Comparison of ENCODE assay signal across 23 mouse cellular contexts in the genomic region with DNA sequence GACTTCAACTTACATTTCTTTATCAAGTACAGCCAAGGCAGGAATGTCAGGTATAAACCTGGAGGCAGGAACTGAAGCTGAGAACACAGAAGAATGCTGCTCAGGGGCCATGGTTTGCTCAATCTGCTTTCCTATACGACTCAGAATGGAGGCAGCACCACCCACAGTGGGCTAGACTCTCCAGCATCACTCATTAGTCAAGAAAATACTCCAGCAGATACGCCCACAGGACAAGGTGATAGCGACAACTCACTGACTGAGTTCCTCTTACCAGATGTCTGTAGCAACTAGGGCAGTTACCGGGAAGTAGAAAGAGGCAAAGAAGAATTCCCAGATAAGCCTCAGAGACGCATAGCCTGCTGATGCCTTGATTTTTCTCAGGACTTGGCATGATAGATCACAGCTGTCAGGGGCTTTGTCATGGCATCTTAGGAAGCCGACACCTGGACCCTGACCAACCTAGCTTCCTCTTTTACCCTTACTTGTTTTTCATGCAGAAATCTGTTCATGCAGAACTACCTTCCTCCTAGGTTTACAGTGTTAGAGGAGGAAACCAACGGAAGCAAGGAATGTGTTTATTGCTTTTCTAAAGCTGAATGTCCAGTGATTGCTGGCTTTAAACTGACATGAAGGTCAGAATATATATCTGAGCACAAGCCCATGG.
DNase-seq lines count a peak whose midpoint lies in the region; ATAC-seq and TF ChIP-seq lines count a peak whose summit lies in the region.
"Had no signal": no experiment of that assay in that cellular context is flagged by ENCODE, and none has a peak within 500 bp of the region (broad histone marks: within the 10 kb centered on the region; RNA-seq: fewer than 3 reads in every experiment).

No protein-coding gene starts in this region.

- DNase-seq in kidney, adult 18-20 months: no peak
- DNase-seq in A20 (ENCODE audit: low read depth, low spot score) (peak; percentile 59), CH12.LX (ENCODE audit: extremely low read depth) (peak; percentile 26)
- DNase-seq in testis, postnatal 10 days (ENCODE audit: low spot score): no peak
- DNase-seq in adrenal gland, adult (ENCODE audit: inconsistent age in 2 of 2, low spot score in 1 of 2): no peak
- DNase-seq: adrenal gland, postnatal 25 days; cerebellum, adult 18-20 months; cerebellum, postnatal 36 days; gastrocnemius, adult 2 months; heart, postnatal 10 days had no signal

- no peak for TF ChIP-seq RAD21 in CH12.LX (IDR thresholded peaks at IDR 0.05; ENCODE audit: low read depth, low read length)

- no peak overlapping the region for H3K4me3 ChIP-seq in kidney, embryonic 16.5 days (ENCODE audit: low read length)
- no peak overlapping the region for H3K4me3 ChIP-seq in CH12.LX (replicated peaks in 1 of 3; ENCODE audit: low read depth in 2 of 3, low read length in 2 of 3, poor library complexity in 1 of 3)
- H3K4me3 ChIP-seq: forebrain, embryonic 12.5 days; gastrocnemius, adult 2 months; hindbrain, embryonic 12.5 days; layer of hippocampus, adult 2 months; lung, embryonic 15.5 days; midbrain, embryonic 13.5 days; neural tube, embryonic 13.5 days; stomach, embryonic 15.5 days had no signal

- in situ Hi-C loops in CH12.LX (cut with MboI; ENCODE audit: low pct_ligation_motif_present, low pct_unique_long_range_greater_than_20kb, low sequenced_read_pairs): no loop called here

- H3K27ac ChIP-seq in kidney, embryonic 16.5 days (ENCODE audit: low read length): no peak overlapping the region
- H3K27ac ChIP-seq in CH12.LX (ENCODE audit: insufficient read depth, low read depth): no peak overlapping the region
- H3K27ac ChIP-seq: forebrain, embryonic 12.5 days; gastrocnemius, adult 2 months; hindbrain, embryonic 12.5 days; layer of hippocampus, adult 2 months; liver, embryonic 14.5 days; lung, embryonic 15.5 days; macrophage; midbrain, embryonic 13.5 days; neural tube, embryonic 13.5 days; stomach, embryonic 15.5 days had no signal

- H3K27me3 ChIP-seq in kidney, embryonic 16.5 days (ENCODE audit: insufficient read depth, low read length): no peaks in the 10 kb centered on the region
- no peaks in the 10 kb centered on the region for H3K27me3 ChIP-seq in CH12.LX (replicated peaks)
- H3K27me3 ChIP-seq: forebrain, embryonic 12.5 days; hindbrain, embryonic 12.5 days; lung, embryonic 15.5 days; midbrain, embryonic 13.5 days; neural tube, embryonic 13.5 days; stomach, embryonic 15.5 days had no signal

- TF ChIP-seq EP300 in CH12.LX (IDR thresholded peaks at IDR 0.05; ENCODE audit: low read length): no peak

- TF ChIP-seq CTCF in CH12.LX (conservative IDR thresholded peaks at IDR 0.05 in 1 of 2, IDR thresholded peaks at IDR 0.05 in 1 of 2; ENCODE audit: low read depth in 2 of 2, low read length in 2 of 2): no peak

- H3K4me1 ChIP-seq in kidney, embryonic 16.5 days (ENCODE audit: insufficient read depth, low read length): no peaks in the 10 kb centered on the region
- peaks cover 0 to 15% of the 10 kb centered on the region in 2 experiments; a peak in 2 of 4 replicates for H3K4me1 ChIP-seq in CH12.LX (ENCODE audit: control insufficient read depth in 1 of 2, insufficient read depth in 2 of 2)
- H3K4me1 ChIP-seq: forebrain, embryonic 12.5 days; hindbrain, embryonic 12.5 days; lung, embryonic 15.5 days; midbrain, embryonic 13.5 days; neural tube, embryonic 13.5 days; stomach, embryonic 15.5 days had no signal

- H3K4me2 ChIP-seq in kidney, embryonic 16.5 days (replicated peaks; ENCODE audit: low read depth, low read length): no peak overlapping the region
- peak overlapping the region; percentile 13; the same call in 1 of the 2 replicates for H3K4me2 ChIP-seq in CH12.LX (ENCODE audit: insufficient read depth, low read depth, poor library complexity, severe bottlenecking)
- H3K4me2 ChIP-seq: forebrain, embryonic 12.5 days; heart, embryonic 11.5 days; hindbrain, embryonic 12.5 days; lung, embryonic 15.5 days; midbrain, embryonic 13.5 days; neural tube, embryonic 13.5 days; stomach, embryonic 15.5 days had no signal

- no peaks in the 10 kb centered on the region for H3K79me2 ChIP-seq in CH12.LX (replicated peaks; ENCODE audit: control insufficient read depth, extremely low read depth, insufficient read depth, poor library complexity, severe bottlenecking)

- no peaks in the 10 kb centered on the region for H3K36me3 ChIP-seq in kidney, embryonic 16.5 days (ENCODE audit: insufficient read depth, low read length)
- no peaks in the 10 kb centered on the region for H3K36me3 ChIP-seq in CH12.LX (replicated peaks in 1 of 2; ENCODE audit: control insufficient read depth in 1 of 2, insufficient read depth in 1 of 2, low read length in 1 of 2)
- H3K36me3 ChIP-seq: forebrain, embryonic 12.5 days; hindbrain, embryonic 12.5 days; lung, embryonic 15.5 days; midbrain, embryonic 13.5 days; neural tube, embryonic 13.5 days; stomach, embryonic 15.5 days had no signal

- no peak for TF ChIP-seq POLR2A in CH12.LX (IDR thresholded peaks at IDR 0.05; ENCODE audit: low read depth, low read length)

- H3K9me3 ChIP-seq in kidney, embryonic 16.5 days (ENCODE audit: low read length): no peaks in the 10 kb centered on the region
- no peaks in the 10 kb centered on the region for H3K9me3 ChIP-seq in CH12.LX (replicated peaks; ENCODE audit: low read length)
- H3K9me3 ChIP-seq: forebrain, embryonic 12.5 days; hindbrain, embryonic 12.5 days; lung, embryonic 15.5 days; midbrain, embryonic 13.5 days; neural tube, embryonic 13.5 days; stomach, embryonic 15.5 days had no signal

- 38% methylated on average over 7 of the region's 7 CpGs for WGBS in kidney, embryonic 16.5 days

- no peak overlapping the region for H3K9ac ChIP-seq in kidney, embryonic 16.5 days (replicated peaks; ENCODE audit: low read length)
- no peak overlapping the region for H3K9ac ChIP-seq in CH12.LX (ENCODE audit: insufficient read depth, low read depth)
- H3K9ac ChIP-seq: forebrain, embryonic 12.5 days; hindbrain, embryonic 12.5 days; liver, embryonic 14.5 days; lung, embryonic 15.5 days; midbrain, embryonic 13.5 days; neural tube, embryonic 13.5 days; stomach, embryonic 15.5 days had no signal

- dilution Hi-C loops in CH12.LX (cut with MboI; ENCODE audit: extremely low pct_ligation_motif_present, extremely low pct_unique_long_range_greater_than_20kb, low sequenced_read_pairs): no loop called here

- ATAC-seq in kidney, embryonic 16.5 days (ENCODE audit: low FRiP score, low TSS enrichment): peak; percentile 31; the same call in 1 of the 2 replicates
- peak; percentile 54 for ATAC-seq in megakaryocyte progenitor cell, adult 5-6 weeks (replicated peaks; ENCODE audit: poor library complexity)
- ATAC-seq: inflammation-experienced regulatory T-cells, adult 6 months; midbrain, embryonic 13.5 days had no signal

TF ChIP-seq in CH12.LX, 34 proteins besides CTCF, POLR2A, EP300 and RAD21:
- TF ChIP-seq CHD1 (IDR thresholded peaks at IDR 0.05; ENCODE audit: low read depth, low read length) (no peak), MEF2A (IDR thresholded peaks at IDR 0.05; ENCODE audit: borderline replicate concordance, low read depth, low read length) (no peak), MAX (IDR thresholded peaks at IDR 0.05; ENCODE audit: low read length) (no peak), NELFE (IDR thresholded peaks at IDR 0.05; ENCODE audit: low read depth, low read length) (no peak), USF1 (IDR thresholded peaks at IDR 0.05; ENCODE audit: low read depth, low read length) (no peak), CHD2 (IDR thresholded peaks at IDR 0.05; ENCODE audit: low read length) (no peak), USF2 (conservative IDR thresholded peaks at IDR 0.05; ENCODE audit: low read depth, low read length) (no peak), GABPA (IDR thresholded peaks at IDR 0.05; ENCODE audit: insufficient replicate concordance, low read depth, low read length) (no peak), ZKSCAN1 (IDR thresholded peaks at IDR 0.05; ENCODE audit: borderline replicate concordance, low read depth, low read length) (no peak), NRF1 (IDR thresholded peaks at IDR 0.05; ENCODE audit: low read depth, low read length) (no peak), ZNF384 (IDR thresholded peaks at IDR 0.05; ENCODE audit: low read depth, low read length) (no peak), ELF1 (IDR thresholded peaks at IDR 0.05; ENCODE audit: low read depth, low read length) (no peak), TCF12 (IDR thresholded peaks at IDR 0.05; ENCODE audit: low read depth, low read length) (no peak), RCOR1 (conservative IDR thresholded peaks at IDR 0.05; ENCODE audit: low read depth, low read length) (no peak)
TF ChIP-seq in CH12.LX: peak in this region for 0.

Comparison
In these comparisons a context has a peak if more than half of its experiments do, and no peak if none do; other contexts are left out.
1. DNase-seq: peak in A20 (single experiment) and CH12.LX (single experiment); none in kidney, adult 18-20 months (single experiment), testis, postnatal 10 days (single experiment) and adrenal gland, adult (0 of 2).